Mouse (Mus musculus) testis, adult 2 months (tissue): Measurements from ENCODE around the gene Hat1.

Experiments used
- CTCF ChIP-seq: fragments of 200-500 bp; IDR thresholded peaks from 2 replicates; pipeline ENCODE4 v1.5.1; 2012; ENCODE audit warnings: low read depth, mild to moderate bottlenecking, inconsistent platforms, low read length, moderate library complexity; ENCODE audit not compliant: control insufficient read depth, insufficient read depth, insufficient replicate concordance
- POLR2A ChIP-seq: fragments of 200-500 bp; IDR thresholded peaks from 2 replicates; pipeline ENCODE4 v1.6.1; 2012; ENCODE audit warnings: low read depth, mild to moderate bottlenecking, inconsistent platforms, low read length, moderate library complexity; ENCODE audit not compliant: control insufficient read depth

DNA sequence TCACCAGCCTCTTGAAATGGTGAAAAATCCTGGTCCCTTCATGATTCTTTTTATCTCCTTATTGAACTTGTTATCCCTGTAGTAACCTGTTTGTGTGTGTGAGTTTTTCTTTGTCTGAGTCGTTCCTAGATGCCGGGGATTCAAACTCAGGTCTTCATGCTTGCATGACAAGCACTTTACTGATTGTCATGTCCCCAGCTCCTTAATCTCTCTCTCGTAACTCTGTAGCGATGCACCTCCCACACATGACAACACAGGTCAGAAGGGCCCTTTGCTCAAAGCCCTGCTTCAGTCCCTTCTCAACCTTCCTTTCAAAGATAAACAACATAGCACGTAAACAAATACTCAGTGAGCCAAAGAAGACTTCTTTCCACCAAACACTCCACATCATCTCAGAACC is 30.4 kb upstream of the Hat1 start:
- TF ChIP-seq POLR2A: no peak
- TF ChIP-seq CTCF: no peak
